Mouse (Mus musculus) stomach, postnatal 0 days (tissue): ENCODE results near the gene Dpp4.

Source experiments
- CTCF ChIP-seq: IDR thresholded peaks from 2 replicates; pipeline ENCODE4 v1.5.1; 2016; ENCODE audit warnings: antibody characterized with exemption, low read depth, mild to moderate bottlenecking, moderate library complexity
- EP300 ChIP-seq: optimal IDR thresholded peaks from 2 replicates; pipeline ENCODE3; 2016; ENCODE audit warnings: antibody characterized with exemption

GRCm38 (mm10) chr2:62341734-62342128 is 70.3 kb downstream of the Dpp4 start:
- TF ChIP-seq CTCF: no peak
- no peak for TF ChIP-seq EP300
